Mouse (Mus musculus): ENCODE measurements around the gene Acy3.
"Not testable (repeated sequence)": the region's sequence is repeated elsewhere in the genome, so short reads cannot be mapped to it uniquely, and the experiment has no call there.

Gene Acy3

DNA sequence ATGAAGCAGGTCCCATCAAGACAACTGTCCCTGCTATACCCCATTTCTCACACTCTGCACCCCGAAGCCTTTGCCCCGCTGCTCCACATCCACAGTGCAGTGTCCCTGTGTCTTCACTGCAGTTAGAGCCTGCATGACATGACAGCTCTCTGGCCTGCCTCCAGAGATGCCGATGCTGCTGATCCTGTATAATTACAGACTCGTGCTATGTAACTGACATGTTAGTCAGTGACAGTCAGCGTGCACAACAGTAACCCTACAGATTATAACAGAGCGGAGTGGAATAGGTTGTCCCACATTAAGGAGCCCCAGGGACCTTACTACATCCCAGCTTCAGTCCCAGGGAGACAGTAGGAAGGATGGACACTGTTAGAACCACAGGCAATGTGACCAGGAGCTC is 11.8 kb upstream of the Acy3 start:
- not testable (repeated sequence) for DNase-seq (ENCODE audit: inconsistent ontology term)

DNA sequence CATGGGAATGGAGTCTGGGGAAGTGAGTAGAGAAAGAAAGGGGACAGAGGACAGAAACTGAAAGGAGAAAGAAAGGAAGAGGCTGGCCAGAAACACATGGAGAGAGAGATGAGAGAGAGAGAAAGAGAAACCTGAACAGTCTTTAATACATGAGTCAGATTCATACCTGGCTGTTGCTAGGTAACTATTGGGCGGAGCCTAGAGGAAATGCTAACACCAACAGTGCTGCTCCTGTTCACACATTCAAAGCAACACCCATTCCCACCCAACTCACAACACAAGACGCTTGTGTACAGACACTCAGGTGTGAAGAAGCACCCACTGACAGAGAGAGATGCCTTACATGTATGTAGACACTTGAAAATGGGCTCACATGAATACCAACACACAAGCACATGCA is 10.5 kb upstream of the Acy3 start:
- no peak for DNase-seq (ENCODE audit: inconsistent ontology term)

DNA sequence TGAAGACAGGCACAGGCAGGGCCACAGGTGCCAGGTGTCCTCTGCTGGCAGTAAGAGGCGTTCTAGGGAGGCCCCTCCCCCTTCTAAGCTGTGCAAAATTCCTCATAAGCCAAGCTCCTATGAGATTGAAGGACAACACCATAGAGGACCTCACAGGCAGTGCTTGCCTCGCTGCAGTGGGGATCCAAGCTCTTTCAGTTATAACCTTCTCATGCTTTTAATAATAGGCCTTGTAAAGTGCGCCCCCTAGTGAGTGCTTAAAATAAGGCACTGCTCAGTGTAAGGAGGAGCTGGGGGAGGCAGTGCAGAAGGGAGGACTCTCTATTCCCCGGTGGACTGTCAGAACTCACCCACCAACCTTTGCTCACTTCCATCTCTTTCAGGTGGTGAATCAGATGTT is 6.1 kb upstream of the Acy3 start:
- DNase-seq (ENCODE audit: inconsistent ontology term): peak; percentile 59

- no peak for DNase-seq (ENCODE audit: inconsistent ontology term)
These were observed 5.5 kb upstream of the Acy3 start for GRCm38 (mm10) chr19:3980917-3981316.

DNA sequence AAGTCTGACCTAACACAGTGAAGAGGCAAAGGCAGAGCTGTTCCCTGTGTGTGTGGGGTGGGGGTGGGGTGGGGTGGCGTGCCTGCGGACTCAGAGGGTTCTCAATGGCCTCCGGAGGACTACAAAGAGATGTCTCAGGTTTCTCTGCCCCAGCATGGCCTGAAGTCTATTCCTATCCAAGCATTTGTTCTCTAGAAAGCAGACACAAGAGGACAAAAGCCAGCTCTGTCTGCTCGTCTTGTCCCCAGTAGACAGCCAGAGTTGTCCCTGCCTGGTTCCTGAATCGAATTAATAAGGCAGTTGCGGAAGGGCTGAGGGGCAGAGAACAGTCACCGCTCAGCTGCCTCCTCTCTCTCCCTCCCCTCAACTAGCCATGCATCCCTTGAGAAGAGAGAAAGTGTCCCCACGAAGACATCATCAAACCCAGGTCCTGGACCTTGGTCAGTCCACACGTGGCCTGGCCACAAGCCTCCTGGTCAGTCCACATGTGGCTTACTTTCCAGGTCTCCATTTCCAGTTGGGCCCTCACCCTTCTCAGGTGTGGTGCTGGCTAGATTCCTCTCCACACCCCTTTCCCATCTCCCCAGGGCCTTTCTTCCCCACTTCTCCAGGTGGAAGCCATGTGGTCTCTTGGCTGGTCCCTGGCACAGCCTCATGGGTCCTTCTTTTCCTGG is 2.7 kb upstream of the Acy3 start:
- no peak for DNase-seq (ENCODE audit: inconsistent ontology term)

DNA sequence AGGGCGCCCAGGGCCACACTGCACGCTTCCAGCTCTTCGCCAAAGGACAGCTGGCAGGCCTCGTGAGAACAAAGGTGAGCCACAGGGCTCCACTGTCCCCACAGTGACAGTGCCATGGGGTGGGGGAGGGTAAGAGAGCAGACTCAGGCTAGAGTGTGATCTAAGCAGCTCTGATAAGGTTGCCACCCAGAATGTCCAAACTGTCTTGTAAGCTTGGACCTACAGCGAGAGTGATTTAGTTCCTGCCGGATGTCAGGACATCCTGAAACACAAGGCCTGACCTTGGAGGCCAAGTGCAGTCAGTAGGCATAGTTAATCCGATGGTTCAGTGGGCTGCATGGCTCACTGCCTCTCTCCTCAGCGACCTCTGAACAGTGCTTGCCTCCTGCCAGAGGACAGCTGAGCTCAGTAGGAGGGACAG is 1.1 kb upstream of the Acy3 start:
- no peak for DNase-seq (ENCODE audit: inconsistent ontology term)

DNA sequence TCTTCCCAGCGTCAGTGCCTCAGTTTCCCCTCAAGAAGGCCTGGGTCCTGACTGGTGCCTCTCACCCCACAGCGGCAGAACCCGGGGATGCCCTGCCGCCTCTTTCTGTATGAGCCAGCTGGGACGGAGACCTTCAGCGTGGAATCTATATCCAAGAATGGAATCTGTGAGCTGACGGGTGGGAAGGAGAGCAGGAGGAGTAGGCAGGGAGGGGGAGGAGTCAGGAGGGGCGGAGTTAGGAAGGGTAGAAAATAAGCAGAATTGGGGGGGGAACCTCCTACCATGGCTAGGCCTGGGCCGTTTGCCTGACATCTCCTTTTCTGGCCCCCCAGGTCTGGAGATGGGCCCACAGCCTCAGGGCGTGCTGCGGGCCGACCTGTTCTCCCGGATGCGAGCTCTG is 1.7 kb downstream of the Acy3 start:
- DNase-seq (ENCODE audit: inconsistent ontology term): no peak

- no peak for DNase-seq (ENCODE audit: inconsistent ontology term)
These were observed 2.4 kb downstream of the Acy3 start for GRCm38 (mm10) chr19:3988750-3989149.

DNA sequence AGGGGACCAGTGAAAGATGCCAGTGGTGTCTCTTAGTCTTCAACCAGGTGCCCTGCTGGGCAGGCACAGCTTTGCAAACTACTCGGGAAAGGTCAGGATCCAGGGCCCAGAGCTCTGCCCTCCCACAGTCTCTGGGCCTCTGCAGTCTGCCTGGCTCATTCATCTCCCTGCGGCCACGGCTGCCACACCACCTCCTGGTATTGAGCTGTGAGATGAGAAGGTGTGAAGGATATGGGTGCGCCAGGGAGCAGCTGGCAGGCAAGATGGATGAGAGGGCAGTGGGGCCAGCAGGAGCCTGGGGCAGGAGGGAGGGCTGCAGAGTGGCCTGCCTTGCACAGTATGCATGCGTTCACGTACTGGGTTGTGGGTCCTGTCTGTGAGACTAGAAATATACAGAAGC is 4.4 kb downstream of the Acy3 start:
- no peak for DNase-seq (ENCODE audit: inconsistent ontology term)

DNA sequence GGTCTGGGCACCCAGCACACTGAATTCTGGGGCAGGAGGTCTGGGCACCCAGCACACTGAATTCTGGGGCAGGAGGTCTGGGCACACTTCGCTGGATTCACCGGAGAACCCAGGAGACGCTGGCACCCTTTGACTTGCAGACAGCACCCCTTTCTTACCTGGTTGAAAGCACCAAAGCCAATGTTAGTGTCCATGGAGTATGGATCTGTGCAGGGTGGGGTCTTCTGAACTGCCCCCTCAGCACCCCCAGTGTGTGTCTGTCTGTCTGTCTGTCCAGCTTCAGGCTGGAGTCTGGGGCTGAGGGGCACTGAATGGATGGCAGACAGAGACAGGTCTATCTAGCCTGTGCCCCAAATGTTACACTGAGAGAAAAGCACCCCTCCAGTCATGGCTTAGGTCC is 5.2 kb downstream of the Acy3 start:
- DNase-seq (ENCODE audit: inconsistent ontology term): no peak

- DNase-seq (ENCODE audit: inconsistent ontology term): no peak
These were observed 5.6 kb downstream of the Acy3 start for GRCm38 (mm10) chr19:3991966-3992365.

GRCm38 (mm10) chr19:3992416-3992815 is 6.0 kb downstream of the Acy3 start, which contains the start of gene Tbx10:
Tbx10 (plus strand) TSS chr19:3992752.
- DNase-seq (ENCODE audit: inconsistent ontology term): no peak

DNA sequence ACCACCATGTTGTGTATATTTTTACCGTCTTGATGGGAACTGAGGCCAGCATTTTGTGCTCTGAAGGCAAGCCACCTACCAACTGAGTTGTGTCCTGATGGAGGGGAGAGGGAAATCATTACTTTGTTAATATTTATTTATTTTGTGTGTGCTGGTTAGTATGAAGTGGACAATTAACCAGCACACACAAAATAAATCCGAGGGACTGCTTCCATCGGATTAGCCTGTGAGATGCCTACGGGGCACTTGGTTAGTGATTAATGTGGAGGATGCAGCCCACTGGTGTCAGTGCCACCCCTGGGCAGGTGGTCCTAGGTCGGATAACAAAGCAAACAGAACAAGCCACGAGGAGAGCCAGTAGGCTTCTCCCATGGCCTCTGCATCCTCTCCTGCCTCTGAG is 8.6 kb downstream of the Acy3 start:
- DNase-seq (ENCODE audit: inconsistent ontology term): no peak

DNA sequence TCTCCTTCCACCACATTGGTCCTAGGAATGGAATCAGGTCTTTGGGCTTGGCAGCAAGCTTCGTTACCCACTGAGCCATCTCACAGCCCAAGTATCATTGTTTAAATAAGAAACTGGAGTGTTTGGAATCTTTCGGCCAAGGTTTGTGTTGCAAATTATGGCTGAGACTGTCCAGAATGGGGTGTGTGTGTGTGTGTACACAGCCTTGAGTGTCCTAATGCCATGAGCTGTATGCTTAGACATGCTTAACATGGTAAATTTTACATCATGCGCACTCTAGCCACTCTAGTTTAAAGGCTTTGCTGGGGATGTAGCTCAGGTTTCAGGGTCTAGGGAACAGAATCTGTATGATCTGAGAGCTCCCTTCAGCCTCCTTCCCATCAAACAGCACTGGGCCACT is 9.1 kb downstream of the Acy3 start:
- DNase-seq (ENCODE audit: inconsistent ontology term): no peak

DNA sequence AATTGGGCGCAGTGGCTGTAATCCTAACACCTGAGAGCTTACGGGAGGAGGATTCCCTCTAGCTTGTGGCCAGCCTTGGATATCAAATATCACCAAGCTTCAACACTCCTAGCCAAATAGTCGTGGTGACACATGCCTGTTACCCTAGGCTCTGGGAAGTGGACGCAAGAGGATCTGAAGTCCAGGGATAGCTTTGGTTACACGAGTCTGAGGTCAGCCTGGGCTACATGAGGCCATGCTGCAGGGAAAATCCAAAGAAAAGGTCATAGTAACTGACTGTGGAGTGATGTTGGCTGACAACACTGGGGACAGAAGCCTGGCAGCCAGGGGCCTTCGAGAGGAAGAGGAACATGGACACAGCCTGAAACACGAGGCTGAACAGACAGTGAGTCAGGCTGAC is 9.7 kb downstream of the Acy3 start:
- no peak for DNase-seq (ENCODE audit: inconsistent ontology term)

- no peak for DNase-seq (ENCODE audit: inconsistent ontology term)
These were observed 10.4 kb downstream of the Acy3 start for GRCm38 (mm10) chr19:3996747-3997146.

- DNase-seq (ENCODE audit: inconsistent ontology term): no peak
These were observed 10.9 kb downstream of the Acy3 start for GRCm38 (mm10) chr19:3997231-3997630.

DNA sequence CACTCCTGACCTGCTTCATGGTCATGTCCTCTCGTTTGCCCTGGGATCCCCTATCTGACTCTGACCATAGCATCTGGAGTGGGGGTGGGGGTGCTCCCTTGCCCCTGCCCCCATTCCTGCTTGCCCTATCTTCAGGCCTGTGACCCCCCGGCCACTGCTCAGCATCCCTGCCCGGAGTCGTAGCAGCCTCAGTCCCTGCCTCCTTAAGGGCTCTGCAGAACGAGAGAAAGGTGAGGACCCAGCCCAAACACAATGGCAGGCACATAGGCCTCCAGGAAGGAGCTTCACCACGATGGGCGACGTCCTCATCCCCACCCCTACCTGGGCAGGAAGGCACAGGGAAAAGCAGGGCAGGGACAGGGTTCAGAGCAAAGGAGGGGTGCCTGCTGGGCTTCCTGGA is 12.0 kb downstream of the Acy3 start:
- DNase-seq (ENCODE audit: inconsistent ontology term): no peak

DNA sequence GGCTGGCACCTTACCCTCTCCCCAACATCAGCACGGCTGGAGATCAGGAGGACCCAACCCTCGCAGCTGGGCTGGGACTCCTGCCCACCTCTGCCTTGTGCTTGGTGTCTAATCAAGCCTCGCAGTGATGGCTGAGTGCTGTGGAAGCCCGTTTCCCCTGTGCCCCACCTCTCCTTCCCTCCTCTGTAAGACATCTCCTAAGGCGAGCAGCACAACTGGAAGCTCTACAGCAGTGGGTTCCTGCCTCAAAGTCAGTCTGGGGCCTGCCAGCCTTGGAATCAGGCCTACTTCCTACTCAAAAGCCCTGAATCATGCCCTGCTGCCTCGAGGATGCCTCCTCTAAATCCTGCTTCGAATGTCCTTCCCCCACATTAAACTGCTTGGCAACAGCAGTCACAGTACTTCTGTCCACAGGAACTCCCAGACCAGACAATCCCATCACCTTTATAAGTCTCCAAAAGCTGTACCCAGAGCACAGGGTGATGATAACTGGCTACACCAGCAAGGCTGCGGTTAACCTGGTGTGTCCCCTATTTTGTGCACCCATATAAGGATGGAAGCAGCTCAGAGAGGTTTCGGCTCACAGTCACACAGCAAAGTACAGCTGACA is 12.9 kb downstream of the Acy3 start:
- DNase-seq (ENCODE audit: inconsistent ontology term): no peak

- DNase-seq (ENCODE audit: inconsistent ontology term): peak; percentile 97
These were observed 13.9 kb downstream of the Acy3 start, which contains the start of the genes Nudt8 and Gm49405 for GRCm38 (mm10) chr19:4000119-4000900. Nudt8 (plus strand) TSS chr19:4000580. Gm49405 (plus strand) TSS chr19:4000626.

- peak; percentile 25 for DNase-seq (ENCODE audit: inconsistent ontology term)
These were observed 14.7 kb downstream of the Acy3 start for GRCm38 (mm10) chr19:4000949-4001525.

DNA sequence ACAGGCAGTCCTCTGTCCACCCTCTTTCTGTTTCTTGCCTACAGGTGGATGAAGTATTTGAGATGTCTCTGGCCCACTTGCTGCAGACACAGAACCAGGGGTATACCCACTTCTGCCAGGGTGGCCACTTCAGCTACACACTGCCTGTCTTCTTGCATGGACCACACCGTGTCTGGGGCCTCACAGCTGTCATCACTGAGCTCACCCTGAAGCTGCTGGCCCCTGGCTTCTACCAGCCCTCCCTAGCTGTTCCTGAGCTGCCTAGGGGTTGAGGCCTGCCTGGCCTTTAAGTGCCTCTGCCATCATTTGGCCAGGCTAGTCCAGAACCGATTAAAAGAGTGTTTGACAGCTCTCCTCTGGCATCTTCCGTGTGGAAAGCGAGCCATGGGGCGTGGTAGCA is 15.4 kb downstream of the Acy3 start:
- no peak for DNase-seq (ENCODE audit: inconsistent ontology term)

Data from Muller cell, postnatal 12 days (primary cell).